1 mouse cellular context compared by ENCODE assay signal in genomic region chr11:24158026-24158425, GRCm38 (mm10).
TF ChIP-seq lines count a peak whose summit lies in the region.

No protein-coding gene starts in this region.

TF ChIP-seq in MEL, 35 proteins besides CTCF, POLR2A, EP300 and RAD21 (continued from another document):
- no peak for TF ChIP-seq USF2 (IDR thresholded peaks at IDR 0.05; ENCODE audit: borderline replicate concordance in 1 of 2, insufficient read depth in 1 of 2, low read depth in 1 of 2, low read length in 2 of 2)
- TF ChIP-seq ELF1 (IDR thresholded peaks at IDR 0.05; ENCODE audit: low read depth, low read length), result no peak
- TF ChIP-seq TCF12 (IDR thresholded peaks at IDR 0.05; ENCODE audit: low read depth, low read length), result 0 out of 2 replicates have a peak, but pooled peaks have one; percentile 45
- TF ChIP-seq CHD1 (IDR thresholded peaks at IDR 0.05; ENCODE audit: low read depth, low read length), result no peak
- no peak for TF ChIP-seq POLR2AphosphoS2 (IDR thresholded peaks at IDR 0.05; ENCODE audit: low read length)
- 0 out of 2 replicates have a peak, but pooled peaks have one; percentile 35 for TF ChIP-seq SIN3A (IDR thresholded peaks at IDR 0.05; ENCODE audit: low read length)
- TF ChIP-seq BHLHE40 (IDR thresholded peaks at IDR 0.05; ENCODE audit: borderline replicate concordance, low read depth, low read length), result no peak
- TF ChIP-seq UBTF (IDR thresholded peaks at IDR 0.05; ENCODE audit: borderline replicate concordance, insufficient read depth, low read depth, low read length), result no peak
